25 mouse cellular contexts compared by ENCODE assay signal in genomic region chr1:63126206-63126605, GRCm38 (mm10). TPM values are rescaled to one million over a fixed set of nuclear protein-coding genes. Genes with fewer than 3 reads are reported as not detected.
A peak's percentile ranks its signal among the peaks of the same experiment; 100 is the strongest.
DNase-seq lines count a peak whose midpoint lies in the region; ATAC-seq and TF ChIP-seq lines count a peak whose summit lies in the region.
"Had no signal": no experiment of that assay in that cellular context is flagged by ENCODE, and none has a peak within 500 bp of the region (broad histone marks: within the 10 kb centered on the region; RNA-seq: fewer than 3 reads in every experiment).

No protein-coding gene starts in this region.

- DNase-seq in forebrain, postnatal 0 days = no peak
- DNase-seq in forebrain, embryonic 11.5 days (ENCODE audit: low spot score) = no peak
- DNase-seq in right cerebral cortex, postnatal 10 days (ENCODE audit: low spot score in 2 of 2) = peak; percentile 41 to 54
- no peak for DNase-seq in right cerebral cortex, postnatal 25 days
- no peak for DNase-seq in heart, postnatal 14 days
- no peak for DNase-seq in spleen, postnatal 4 days (ENCODE audit: low spot score in 2 of 2)
- DNase-seq in layer of hippocampus, adult 18-20 months (ENCODE audit: low spot score in 2 of 2) = no peak
- DNase-seq: adrenal gland, adult 8-10 months; adrenal gland, postnatal 36 days; cerebellum, adult 18-20 months; cerebellum, postnatal 10 days; embryo, embryonic 11 days; gastrocnemius, adult 2 months; gastrocnemius, postnatal 25 days; heart, adult 11 months; heart, postnatal 4 days had no signal

- H3K4me3 ChIP-seq in forebrain, postnatal 0 days (ENCODE audit: low read depth, low read length) = no peak overlapping the region
- no peak overlapping the region for H3K4me3 ChIP-seq in forebrain, embryonic 11.5 days (ENCODE audit: low read depth, low read length)
- H3K4me3 ChIP-seq: embryonic facial prominence, embryonic 15.5 days; erythroblast, embryonic 14.5 days; forebrain, embryonic 10.5 days; forebrain, embryonic 15.5 days; gastrocnemius, adult 2 months; heart, embryonic 13.5 days; hindbrain, embryonic 12.5 days had no signal

- no peak overlapping the region for H3K27ac ChIP-seq in forebrain, postnatal 0 days (ENCODE audit: low read depth, low read length)
- H3K27ac ChIP-seq in forebrain, embryonic 11.5 days (ENCODE audit: low read depth, low read length) = no peak overlapping the region
- H3K27ac ChIP-seq: embryonic facial prominence, embryonic 15.5 days; forebrain, embryonic 10.5 days; forebrain, embryonic 15.5 days; gastrocnemius, adult 2 months; heart, embryonic 13.5 days; hindbrain, embryonic 12.5 days; hindbrain, postnatal 0 days had no signal

- no peaks in the 10 kb centered on the region for H3K4me1 ChIP-seq in forebrain, postnatal 0 days (ENCODE audit: insufficient read depth)
- H3K4me1 ChIP-seq in forebrain, embryonic 11.5 days (replicated peaks; ENCODE audit: control insufficient read depth, insufficient read depth, low read length) = no peaks in the 10 kb centered on the region; the same call in 1 of the 2 replicates
- H3K4me1 ChIP-seq: forebrain, embryonic 15.5 days had no signal

- intact Hi-C loops in heart, postnatal 14 days (cut with DNase I) = no loop called here

- ATAC-seq in forebrain, postnatal 0 days = peak; percentile 36; the same call in 1 of the 2 replicates
- no peak for ATAC-seq in forebrain, embryonic 11.5 days (replicated peaks; ENCODE audit: low FRiP score)
- ATAC-seq in granulocyte monocyte progenitor cell, adult 5-6 weeks (replicated peaks; ENCODE audit: poor library complexity, severe bottlenecking) = peak; percentile 54
- ATAC-seq: forebrain, embryonic 15.5 days; hindbrain, postnatal 0 days; Patski had no signal

- H3K9ac ChIP-seq in forebrain, postnatal 0 days = no peak overlapping the region
- H3K9ac ChIP-seq in forebrain, embryonic 11.5 days (ENCODE audit: low read length) = no peak overlapping the region
- H3K9ac ChIP-seq: embryonic facial prominence, embryonic 15.5 days; forebrain, embryonic 15.5 days; heart, embryonic 13.5 days; hindbrain, embryonic 12.5 days had no signal

- H3K9me3 ChIP-seq in forebrain, postnatal 0 days (ENCODE audit: low read length) = no peaks in the 10 kb centered on the region
- no peaks in the 10 kb centered on the region for H3K9me3 ChIP-seq in forebrain, embryonic 11.5 days (ENCODE audit: control insufficient read depth, low read length)
- H3K9me3 ChIP-seq: embryonic facial prominence, embryonic 15.5 days; forebrain, embryonic 15.5 days; heart, embryonic 13.5 days; hindbrain, embryonic 12.5 days had no signal

- H3K4me2 ChIP-seq in forebrain, postnatal 0 days (ENCODE audit: low read depth) = no peak overlapping the region
- no peak overlapping the region for H3K4me2 ChIP-seq in forebrain, embryonic 11.5 days (ENCODE audit: low read depth, low read length, severe bottlenecking)
- H3K4me2 ChIP-seq: embryonic facial prominence, embryonic 15.5 days; forebrain, embryonic 15.5 days; heart, embryonic 13.5 days; hindbrain, embryonic 12.5 days had no signal

- TF ChIP-seq CTCF in forebrain, postnatal 0 days (IDR thresholded peaks at IDR 0.05; ENCODE audit: low read depth) = no peak

- H3K36me3 ChIP-seq in forebrain, postnatal 0 days (ENCODE audit: insufficient read depth) = peaks cover 23% of the 10 kb centered on the region
- H3K36me3 ChIP-seq in forebrain, embryonic 11.5 days (ENCODE audit: control insufficient read depth, insufficient read depth, low read length) = no peaks in the 10 kb centered on the region; the same call in 1 of the 2 replicates

- H3K27me3 ChIP-seq in forebrain, postnatal 0 days (ENCODE audit: insufficient read depth, low read length) = no peaks in the 10 kb centered on the region
- H3K27me3 ChIP-seq in forebrain, embryonic 11.5 days (ENCODE audit: control insufficient read depth, insufficient read depth, low read length) = no peaks in the 10 kb centered on the region
- H3K27me3 ChIP-seq: embryonic facial prominence, embryonic 15.5 days; forebrain, embryonic 15.5 days; heart, embryonic 13.5 days; hindbrain, embryonic 12.5 days; Patski had no signal

- 82% methylated on average over 3 of the region's 3 CpGs for WGBS in forebrain, postnatal 0 days
- 91% methylated on average over 3 of the region's 3 CpGs for WGBS in forebrain, embryonic 11.5 days

RNA-seq across cellular contexts. Expression of gene Ino80d, which starts 11.7 kb away (rescaled TPM):
- 9.1 and 11.9 TPM in 2 replicates for total RNA-seq in forebrain, postnatal 0 days (2014; rRNA removed)
- 2.5 and 5.7 TPM in 2 replicates for polyA plus RNA-seq in forebrain, postnatal 0 days (2015; fragmentation: Nextera tagmentation; extraction: Ambion mirVana)
- polyA plus RNA-seq in forebrain, embryonic 11.5 days (2014; fragmentation: Nextera tagmentation; extraction: Ambion mirVana) = 12.3 and 12.6 TPM in 2 replicates
- total RNA-seq in granulocyte monocyte progenitor cell, adult 5-6 weeks (2014; fragmentation: Nextera tagmentation) = 73.8 and 102 TPM in 2 replicates
- total RNA-seq in granulocyte monocyte progenitor cell, adult 5-6 weeks (2017) = 20.6 and 24.0 TPM in 2 replicates
- 10 to 100 TPM; 24.4 to 25.3 TPM for total RNA-seq in heart, postnatal 14 days (2021)
- total RNA-seq in layer of hippocampus, adult 18-20 months (2021) = 10 to 100 TPM; 27.7 to 28.6 TPM

RNA-seq across cellular contexts. Expression of gene Eef1b2, which starts 50.4 kb away (rescaled TPM):
- 769 and 814 TPM in 2 replicates for total RNA-seq in forebrain, postnatal 0 days (2014; rRNA removed)
- 477 and 542 TPM in 2 replicates for polyA plus RNA-seq in forebrain, postnatal 0 days (2015; fragmentation: Nextera tagmentation; extraction: Ambion mirVana)
- polyA plus RNA-seq in forebrain, embryonic 11.5 days (2014; fragmentation: Nextera tagmentation; extraction: Ambion mirVana) = 502 and 538 TPM in 2 replicates
- 1,766 and 1,810 TPM in 2 replicates for total RNA-seq in granulocyte monocyte progenitor cell, adult 5-6 weeks (2014; fragmentation: Nextera tagmentation)
- 3,234 and 3,329 TPM in 2 replicates for total RNA-seq in granulocyte monocyte progenitor cell, adult 5-6 weeks (2017)
- 100 to 1,000 TPM; 353 to 397 TPM for total RNA-seq in heart, postnatal 14 days (2021)
- 100 to 1,000 TPM; 348 to 359 TPM for total RNA-seq in layer of hippocampus, adult 18-20 months (2021)

RNA-seq across cellular contexts. Expression of gene Ndufs1, which starts 50.4 kb away (rescaled TPM):
- 122 and 147 TPM in 2 replicates for total RNA-seq in forebrain, postnatal 0 days (2014; rRNA removed)
- polyA plus RNA-seq in forebrain, postnatal 0 days (2015; fragmentation: Nextera tagmentation; extraction: Ambion mirVana) = 110 and 111 TPM in 2 replicates
- 136 and 137 TPM in 2 replicates for polyA plus RNA-seq in forebrain, embryonic 11.5 days (2014; fragmentation: Nextera tagmentation; extraction: Ambion mirVana)
- 111 and 115 TPM in 2 replicates for total RNA-seq in granulocyte monocyte progenitor cell, adult 5-6 weeks (2014; fragmentation: Nextera tagmentation)
- 155 and 156 TPM in 2 replicates for total RNA-seq in granulocyte monocyte progenitor cell, adult 5-6 weeks (2017)
- total RNA-seq in heart, postnatal 14 days (2021) = 100 to 1,000 TPM; 776 to 791 TPM
- total RNA-seq in layer of hippocampus, adult 18-20 months (2021) = 100 to 1,000 TPM; 149 to 154 TPM

Comparison
In these comparisons a context has a peak if more than half of its experiments do, and no peak if none do; other contexts are left out.
1. DNase-seq: peak in right cerebral cortex, postnatal 10 days (2 of 2); none in forebrain, postnatal 0 days (single experiment), forebrain, embryonic 11.5 days (single experiment), right cerebral cortex, postnatal 25 days (single experiment), heart, postnatal 14 days (0 of 2), spleen, postnatal 4 days (0 of 2) and layer of hippocampus, adult 18-20 months (0 of 2).